Comparison of ENCODE assay signal across 17 mouse cellular contexts in genomic region chr12:17673729-17674128, GRCm38 (mm10). TPM values are rescaled to one million over a fixed set of nuclear protein-coding genes. Genes with fewer than 3 reads are reported as not detected.
DNase-seq lines count a peak whose midpoint lies in the region; ATAC-seq and TF ChIP-seq lines count a peak whose summit lies in the region.
"Had no signal": no experiment of that assay in that cellular context is flagged by ENCODE, and none has a peak within 500 bp of the region (broad histone marks: within the 10 kb centered on the region; RNA-seq: fewer than 3 reads in every experiment).

No protein-coding gene starts in this region.

- no peak overlapping the region for H3K4me2 ChIP-seq in hindbrain, embryonic 16.5 days (ENCODE audit: low read length)
- H3K4me2 ChIP-seq in lung, embryonic 14.5 days, result no peak overlapping the region
- no peak overlapping the region for H3K4me2 ChIP-seq in stomach, embryonic 14.5 days (replicated peaks; ENCODE audit: low read depth, low read length)
- no peak overlapping the region for H3K4me2 ChIP-seq in stomach, postnatal 0 days (replicated peaks; ENCODE audit: low read depth)

- H3K9me3 ChIP-seq in hindbrain, embryonic 10.5 days, result no peaks in the 10 kb centered on the region
- H3K9me3 ChIP-seq in hindbrain, embryonic 16.5 days (ENCODE audit: control insufficient read depth, low read length), result no peaks in the 10 kb centered on the region
- H3K9me3 ChIP-seq in lung, embryonic 14.5 days (ENCODE audit: low read depth, low read length), result no peaks in the 10 kb centered on the region
- no peaks in the 10 kb centered on the region for H3K9me3 ChIP-seq in stomach, embryonic 14.5 days (ENCODE audit: control insufficient read depth, low read depth, low read length)
- H3K9me3 ChIP-seq in stomach, postnatal 0 days (ENCODE audit: control insufficient read depth, low read length), result no peaks in the 10 kb centered on the region
- H3K9me3 ChIP-seq: embryonic facial prominence, embryonic 10.5 days had no signal

- no peak for TF ChIP-seq EP300 in stomach, postnatal 0 days (optimal IDR thresholded peaks at IDR 0.05)

- H3K36me3 ChIP-seq in hindbrain, embryonic 10.5 days, result no peaks in the 10 kb centered on the region
- no peaks in the 10 kb centered on the region for H3K36me3 ChIP-seq in hindbrain, embryonic 16.5 days (ENCODE audit: control insufficient read depth, insufficient read depth, low read length)
- no peaks in the 10 kb centered on the region for H3K36me3 ChIP-seq in lung, embryonic 14.5 days (ENCODE audit: insufficient read depth)
- no peaks in the 10 kb centered on the region for H3K36me3 ChIP-seq in stomach, embryonic 14.5 days (ENCODE audit: control insufficient read depth, insufficient read depth, low read length)
- H3K36me3 ChIP-seq in stomach, postnatal 0 days (ENCODE audit: control insufficient read depth, insufficient read depth, low read length), result no peaks in the 10 kb centered on the region
- H3K36me3 ChIP-seq: embryonic facial prominence, embryonic 10.5 days had no signal

- no peak overlapping the region for H3K9ac ChIP-seq in hindbrain, embryonic 16.5 days (ENCODE audit: low read depth, low read length)
- no peak overlapping the region for H3K9ac ChIP-seq in lung, embryonic 14.5 days
- H3K9ac ChIP-seq in stomach, embryonic 14.5 days (replicated peaks; ENCODE audit: low read depth, low read length), result no peak overlapping the region
- H3K9ac ChIP-seq in stomach, postnatal 0 days (ENCODE audit: low read length), result no peak overlapping the region

- no peak for ATAC-seq in hindbrain, embryonic 16.5 days
- peak; percentile 21; the same call in 1 of the 2 replicates for ATAC-seq in lung, embryonic 14.5 days (ENCODE audit: insufficient read depth)
- peak; percentile 33; the same call in 1 of the 2 replicates for ATAC-seq in stomach, embryonic 14.5 days (ENCODE audit: insufficient number of reproducible peaks, insufficient read depth, low FRiP score, low read depth)
- ATAC-seq in stomach, postnatal 0 days (ENCODE audit: low FRiP score, low TSS enrichment), result no peak
- ATAC-seq: forebrain, embryonic 14.5 days; hindbrain, postnatal 0 days had no signal

- DNase-seq in hindbrain, embryonic 10.5 days (ENCODE audit: low spot score), result no peak
- DNase-seq in lung, embryonic 14.5 days, result peak; percentile 27
- DNase-seq in lung, adult 2 months, result no peak
- DNase-seq in stomach, postnatal 0 days (ENCODE audit: low spot score), result no peak
- no peak for DNase-seq in cerebellum, adult 9-11 months
- DNase-seq: adrenal gland, adult 2 months; adrenal gland, postnatal 25 days; cerebellum, adult 18-20 months; cerebellum, postnatal 10 days; gastrocnemius, postnatal 36 days; heart, adult 11 months; heart, postnatal 36 days had no signal

- H3K4me3 ChIP-seq in hindbrain, embryonic 10.5 days, result no peak overlapping the region
- H3K4me3 ChIP-seq in hindbrain, embryonic 16.5 days (ENCODE audit: low read length), result no peak overlapping the region
- no peak overlapping the region for H3K4me3 ChIP-seq in lung, embryonic 14.5 days (ENCODE audit: low read depth, low read length)
- no peak overlapping the region for H3K4me3 ChIP-seq in lung, adult 2 months (replicated peaks; ENCODE audit: extremely low read depth, low read depth, low read length)
- no peak overlapping the region for H3K4me3 ChIP-seq in stomach, embryonic 14.5 days (ENCODE audit: low read depth, low read length)
- H3K4me3 ChIP-seq in stomach, postnatal 0 days (ENCODE audit: low read depth, low read length), result no peak overlapping the region
- H3K4me3 ChIP-seq: embryonic facial prominence, embryonic 10.5 days had no signal

- H3K27me3 ChIP-seq in hindbrain, embryonic 10.5 days (ENCODE audit: insufficient read depth, poor library complexity, severe bottlenecking), result no peaks in the 10 kb centered on the region
- no peaks in the 10 kb centered on the region for H3K27me3 ChIP-seq in hindbrain, embryonic 16.5 days (replicated peaks; ENCODE audit: control insufficient read depth, insufficient read depth, low read length)
- no peaks in the 10 kb centered on the region for H3K27me3 ChIP-seq in lung, embryonic 14.5 days (ENCODE audit: insufficient read depth, low read length)
- no peaks in the 10 kb centered on the region for H3K27me3 ChIP-seq in stomach, embryonic 14.5 days (ENCODE audit: control insufficient read depth, insufficient read depth, low read length)
- H3K27me3 ChIP-seq in stomach, postnatal 0 days (ENCODE audit: control insufficient read depth, insufficient read depth, low read length), result no peaks in the 10 kb centered on the region

- TF ChIP-seq POLR2A in lung, adult 2 months (IDR thresholded peaks at IDR 0.05; ENCODE audit: borderline replicate concordance, extremely low read depth, low read depth, low read length), result no peak

- WGBS in hindbrain, embryonic 10.5 days, result 67% methylated on average over 7 of the region's 7 CpGs
- 65% methylated on average over 7 of the region's 7 CpGs for WGBS in hindbrain, embryonic 16.5 days
- WGBS in lung, embryonic 14.5 days, result 42% methylated on average over 7 of the region's 7 CpGs
- WGBS in lung, adult 2 months, result 56% methylated on average over 7 of the region's 7 CpGs
- 44% methylated on average over 7 of the region's 7 CpGs for WGBS in stomach, embryonic 14.5 days
- WGBS in stomach, postnatal 0 days, result 47% methylated on average over 7 of the region's 7 CpGs

- TF ChIP-seq CTCF in lung, embryonic 14.5 days (IDR thresholded peaks at IDR 0.05; ENCODE audit: low read depth), result no peak
- TF ChIP-seq CTCF in lung, adult 2 months (IDR thresholded peaks at IDR 0.05; ENCODE audit: insufficient read depth, low read length), result no peak
- TF ChIP-seq CTCF in stomach, postnatal 0 days (IDR thresholded peaks at IDR 0.05; ENCODE audit: low read depth), result no peak

- H3K4me1 ChIP-seq in hindbrain, embryonic 10.5 days (replicated peaks), result peaks cover 15% of the 10 kb centered on the region
- no peaks in the 10 kb centered on the region for H3K4me1 ChIP-seq in hindbrain, embryonic 16.5 days (ENCODE audit: control insufficient read depth, insufficient read depth, low read depth, low read length)
- no peaks in the 10 kb centered on the region for H3K4me1 ChIP-seq in lung, embryonic 14.5 days (ENCODE audit: insufficient read depth)
- no peaks in the 10 kb centered on the region for H3K4me1 ChIP-seq in lung, adult 2 months (ENCODE audit: control insufficient read depth, insufficient read depth, low read length)
- H3K4me1 ChIP-seq in stomach, embryonic 14.5 days (ENCODE audit: control insufficient read depth, insufficient read depth, low read length), result no peaks in the 10 kb centered on the region
- no peaks in the 10 kb centered on the region; the same call in 1 of the 2 replicates for H3K4me1 ChIP-seq in stomach, postnatal 0 days (replicated peaks; ENCODE audit: control insufficient read depth, insufficient read depth)

- peak overlapping the region; percentile 63 for H3K27ac ChIP-seq in hindbrain, embryonic 10.5 days
- H3K27ac ChIP-seq in hindbrain, embryonic 16.5 days (ENCODE audit: low read depth, low read length), result no peak overlapping the region
- H3K27ac ChIP-seq in lung, embryonic 14.5 days (ENCODE audit: low read depth), result no peak overlapping the region
- H3K27ac ChIP-seq in stomach, embryonic 14.5 days (ENCODE audit: low read length), result no peak overlapping the region
- H3K27ac ChIP-seq in stomach, postnatal 0 days (replicated peaks), result no peak overlapping the region
- H3K27ac ChIP-seq: hindbrain, postnatal 0 days had no signal

RNA-seq across cellular contexts. Expression of gene Hpcal1, which starts 16.9 kb away (rescaled TPM):
- 35.9 and 39.9 TPM in 2 replicates for polyA plus RNA-seq in hindbrain, embryonic 10.5 days (2016; fragmentation: Nextera tagmentation; extraction: Ambion mirVana)
- polyA plus RNA-seq in hindbrain, embryonic 16.5 days (2015; fragmentation: Nextera tagmentation; extraction: Ambion mirVana), result 150 and 167 TPM in 2 replicates
- polyA plus RNA-seq in lung, embryonic 14.5 days (2014; fragmentation: Nextera tagmentation; extraction: Ambion mirVana), result 52.1 and 52.4 TPM in 2 replicates
- polyA plus RNA-seq in lung, adult 2 months (2012; rRNA removed), result 188 and 222 TPM in 2 replicates
- polyA plus RNA-seq in stomach, embryonic 14.5 days (2014; fragmentation: Nextera tagmentation; extraction: Ambion mirVana), result 55.3 and 57.5 TPM in 2 replicates
- polyA plus RNA-seq in stomach, postnatal 0 days (2015; fragmentation: Nextera tagmentation; extraction: Ambion mirVana), result 61.2 and 62.6 TPM in 2 replicates

Comparison
In these comparisons a context has a peak if more than half of its experiments do, and no peak if none do; other contexts are left out.
1. ATAC-seq: peak in lung, embryonic 14.5 days (single experiment) and stomach, embryonic 14.5 days (single experiment); none in hindbrain, embryonic 16.5 days (single experiment) and stomach, postnatal 0 days (single experiment).